Mouse (Mus musculus) CH12.LX (cell line): Measurements from ENCODE around the gene Fgfr2. TPM values are rescaled to one million over a fixed set of nuclear protein-coding genes. Genes with fewer than 3 reads are reported as not detected.
A peak's percentile ranks its signal among the peaks of the same experiment; 100 is the strongest.

ENCODE experiments used
- DNase-seq: peaks from one replicate; pipeline ENCODE4 v3.0.0-alpha.2; 2013; ENCODE audit errors: extremely low read depth
- H3K27ac ChIP-seq: 2 replicates; pipeline ENCODE4 v1.5.1; 2012; ENCODE audit warnings: low read depth, mild to moderate bottlenecking, control low read depth, moderate library complexity; ENCODE audit not compliant: insufficient read depth
- H3K27me3 ChIP-seq: replicated peaks from 2 replicates; pipeline ENCODE3; 2012; ENCODE audit warnings: inconsistent platforms
- H3K36me3 ChIP-seq, 2 experiments: replicated peaks in 1 of 2; 2 replicates each; pipeline versions ENCODE3 to v1.6.1; 2012; ENCODE audit warnings: inconsistent platforms in 1 of 2, low read length in 1 of 2, mild to moderate bottlenecking in 1 of 2, mixed read lengths in 1 of 2, moderate library complexity in 1 of 2; ENCODE audit not compliant: control insufficient read depth in 1 of 2, insufficient read depth in 1 of 2
- H3K4me1 ChIP-seq, 2 experiments: 2 replicates each; pipeline ENCODE4 v1.6.1; 2012; ENCODE audit warnings: inconsistent platforms in 1 of 2, moderate library complexity in 1 of 2; ENCODE audit not compliant: insufficient read depth in 2 of 2, control insufficient read depth in 1 of 2
- H3K4me2 ChIP-seq: 2 replicates; pipeline ENCODE4 v1.6.1; 2012; ENCODE audit warnings: low read depth, mild to moderate bottlenecking, control low read depth; ENCODE audit not compliant: poor library complexity, insufficient read depth, severe bottlenecking
- H3K4me3 ChIP-seq, 3 experiments: fragments of 150-350 bp in 1 of 3; sonication (generic) in 1 of 3; replicated peaks in 1 of 3; 2 replicates each; pipeline versions ENCODE3 to v1.5.1; 2011 to 2012; ENCODE audit warnings: low read depth in 2 of 3, low read length in 2 of 3, mild to moderate bottlenecking in 2 of 3, moderate library complexity in 2 of 3, control low read depth in 1 of 3, improper control_type of control experiment in 1 of 3, inconsistent platforms in 1 of 3, mixed read lengths in 1 of 3; ENCODE audit not compliant: poor library complexity in 1 of 3
- H3K79me2 ChIP-seq: replicated peaks from 2 replicates; pipeline ENCODE4 v1.6.1; 2012; ENCODE audit warnings: mild to moderate bottlenecking, moderate library complexity; ENCODE audit not compliant: control insufficient read depth, poor library complexity, insufficient read depth, severe bottlenecking; ENCODE audit errors: extremely low read depth
- H3K9ac ChIP-seq: 2 replicates; pipeline ENCODE4 v1.6.1; 2012; ENCODE audit warnings: low read depth, mild to moderate bottlenecking, control low read depth, moderate library complexity; ENCODE audit not compliant: insufficient read depth
- H3K9me3 ChIP-seq: replicated peaks from 2 replicates; pipeline ENCODE3; 2012; ENCODE audit warnings: low read length, inconsistent platforms, mixed read lengths
- BHLHE40 ChIP-seq: IDR thresholded peaks from 2 replicates; pipeline ENCODE4 v1.6.1; 2011; ENCODE audit warnings: mild to moderate bottlenecking, low read depth, low read length, improper control_type of control experiment
- CHD1 ChIP-seq: IDR thresholded peaks from 2 replicates; pipeline ENCODE4 v1.6.1; 2012; ENCODE audit warnings: low read depth, low read length, improper control_type of control experiment, inconsistent platforms
- CTCF ChIP-seq, 2 experiments: IDR thresholded peaks in 1 of 2; conservative IDR thresholded peaks in 1 of 2; 2 replicates each; pipeline ENCODE4 v1.5.1; 2011 to 2012; ENCODE audit warnings: low read depth in 2 of 2, low read length in 2 of 2, improper control_type of control experiment in 1 of 2, inconsistent platforms in 1 of 2, mild to moderate bottlenecking in 1 of 2, moderate library complexity in 1 of 2
- E2F4 ChIP-seq: IDR thresholded peaks from 2 replicates; pipeline ENCODE4 v1.6.1; 2011; ENCODE audit warnings: low read depth, low read length, improper control_type of control experiment; ENCODE audit not compliant: insufficient replicate concordance
- ELF1 ChIP-seq: IDR thresholded peaks from 2 replicates; pipeline ENCODE4 v1.6.1; 2014; ENCODE audit warnings: low read depth, mild to moderate bottlenecking, inconsistent platforms, low read length, improper control_type of control experiment
- EP300 ChIP-seq: IDR thresholded peaks from 2 replicates; pipeline ENCODE4 v1.6.1; 2011; ENCODE audit warnings: low read length, improper control_type of control experiment
- ETS1 ChIP-seq: conservative IDR thresholded peaks from 2 replicates; pipeline ENCODE4 v1.6.1; 2012; ENCODE audit warnings: low read depth, mild to moderate bottlenecking, inconsistent platforms, low read length, improper control_type of control experiment, moderate library complexity
- GABPA ChIP-seq: IDR thresholded peaks from 2 replicates; pipeline ENCODE4 v1.6.1; 2012; ENCODE audit warnings: low read depth, low read length, improper control_type of control experiment, inconsistent platforms; ENCODE audit not compliant: insufficient replicate concordance
- HCFC1 ChIP-seq: IDR thresholded peaks from 2 replicates; pipeline ENCODE4 v1.6.1; 2012; ENCODE audit warnings: low read depth, mild to moderate bottlenecking, inconsistent platforms, low read length, improper control_type of control experiment
- IRF4 ChIP-seq: IDR thresholded peaks from 2 replicates; pipeline ENCODE4 v1.6.1; 2014; ENCODE audit warnings: low read depth, mild to moderate bottlenecking, inconsistent platforms, low read length, improper control_type of control experiment
- JUN ChIP-seq: IDR thresholded peaks from 2 replicates; pipeline ENCODE4 v1.6.1; 2011; ENCODE audit warnings: low read depth, mild to moderate bottlenecking, low read length, improper control_type of control experiment, moderate library complexity; ENCODE audit not compliant: insufficient read depth
- JUND ChIP-seq: conservative IDR thresholded peaks from 2 replicates; pipeline ENCODE4 v1.6.1; 2011; ENCODE audit warnings: low read depth, low read length, improper control_type of control experiment
- KAT2A ChIP-seq: IDR thresholded peaks from 2 replicates; pipeline ENCODE4 v1.6.1; 2012; ENCODE audit warnings: low read length, improper control_type of control experiment, inconsistent platforms; ENCODE audit not compliant: insufficient replicate concordance
- MAFK ChIP-seq: IDR thresholded peaks from 2 replicates; pipeline ENCODE4 v1.6.1; 2011; ENCODE audit warnings: low read length, improper control_type of control experiment; ENCODE audit not compliant: insufficient replicate concordance
- MAX ChIP-seq: IDR thresholded peaks from 2 replicates; pipeline ENCODE4 v1.6.1; 2011; ENCODE audit warnings: low read length, improper control_type of control experiment
- MEF2A ChIP-seq: IDR thresholded peaks from 2 replicates; pipeline ENCODE4 v1.6.1; 2014; ENCODE audit warnings: low read depth, mild to moderate bottlenecking, inconsistent platforms, low read length, improper control_type of control experiment, borderline replicate concordance
- MXI1 ChIP-seq: IDR thresholded peaks from 2 replicates; pipeline ENCODE4 v1.6.1; 2011; ENCODE audit warnings: mild to moderate bottlenecking, low read depth, low read length, improper control_type of control experiment
- MYC ChIP-seq: IDR thresholded peaks from 2 replicates; pipeline ENCODE4 v1.6.1; 2011; ENCODE audit warnings: low read depth, mild to moderate bottlenecking, improper control_type of control experiment, low read length
- NRF1 ChIP-seq: IDR thresholded peaks from 2 replicates; pipeline ENCODE4 v1.6.1; 2014; ENCODE audit warnings: low read depth, mild to moderate bottlenecking, inconsistent platforms, low read length, improper control_type of control experiment, moderate library complexity
- PAX5 ChIP-seq: IDR thresholded peaks from 2 replicates; pipeline ENCODE4 v1.6.1; 2012; ENCODE audit warnings: low read length, inconsistent platforms, mixed read lengths
- POLR2AphosphoS2 ChIP-seq: IDR thresholded peaks from 2 replicates; pipeline ENCODE4 v1.6.1; 2011; ENCODE audit warnings: low read depth, low read length, improper control_type of control experiment
- RAD21 ChIP-seq: IDR thresholded peaks from 2 replicates; pipeline ENCODE4 v1.6.1; 2011; ENCODE audit warnings: low read depth, mild to moderate bottlenecking, low read length, improper control_type of control experiment, moderate library complexity
- RCOR1 ChIP-seq: conservative IDR thresholded peaks from 2 replicates; pipeline ENCODE4 v1.6.1; 2012; ENCODE audit warnings: low read depth, mild to moderate bottlenecking, inconsistent platforms, low read length, improper control_type of control experiment
- SIN3A ChIP-seq: IDR thresholded peaks from 2 replicates; pipeline ENCODE4 v1.6.1; 2012; ENCODE audit warnings: low read length, improper control_type of control experiment, inconsistent platforms
- TBP ChIP-seq: conservative IDR thresholded peaks from 2 replicates; pipeline ENCODE4 v1.6.1; 2011; ENCODE audit warnings: low read depth, low read length, improper control_type of control experiment
- TCF12 ChIP-seq: IDR thresholded peaks from 2 replicates; pipeline ENCODE4 v1.6.1; 2014; ENCODE audit warnings: low read depth, mild to moderate bottlenecking, inconsistent platforms, low read length, improper control_type of control experiment
- USF1 ChIP-seq: IDR thresholded peaks from 2 replicates; pipeline ENCODE4 v1.6.1; 2014; ENCODE audit warnings: low read depth, mild to moderate bottlenecking, inconsistent platforms, low read length, improper control_type of control experiment
- USF2 ChIP-seq: conservative IDR thresholded peaks from 2 replicates; pipeline ENCODE4 v1.6.1; 2011; ENCODE audit warnings: low read depth, low read length, improper control_type of control experiment
- ZC3H11A ChIP-seq: IDR thresholded peaks from 2 replicates; pipeline ENCODE4 v1.6.1; 2012; ENCODE audit warnings: low read depth, mild to moderate bottlenecking, inconsistent platforms, low read length, improper control_type of control experiment
- ZKSCAN1 ChIP-seq: IDR thresholded peaks from 2 replicates; pipeline ENCODE4 v1.6.1; 2012; ENCODE audit warnings: low read depth, inconsistent platforms, low read length, improper control_type of control experiment, borderline replicate concordance
- ZMIZ1 ChIP-seq: IDR thresholded peaks from 2 replicates; pipeline ENCODE4 v1.6.1; 2012; ENCODE audit warnings: low read depth, mild to moderate bottlenecking, inconsistent platforms, low read length, improper control_type of control experiment
- ZNF384 ChIP-seq: IDR thresholded peaks from 2 replicates; pipeline ENCODE4 v1.6.1; 2012; ENCODE audit warnings: low read depth, low read length, improper control_type of control experiment, inconsistent platforms
- dilution Hi-C: fragments of 300-500 bp; cut with MboI; formaldehyde crosslinking; loops from 2 replicates; pipeline ENCODE4 v1.14.3; 2020; ENCODE audit warnings: low sequenced_read_pairs; ENCODE audit not compliant: extremely low pct_unique_long_range_greater_than_20kb, extremely low pct_ligation_motif_present
- in situ Hi-C: fragments of 300-500 bp; cut with MboI; formaldehyde crosslinking; loops from 3 replicates; pipeline ENCODE4 v1.14.3; 2019; ENCODE audit warnings: low sequenced_read_pairs, low pct_ligation_motif_present, low pct_unique_long_range_greater_than_20kb, mixed read lengths
- polyA plus RNA-seq: library from polyadenylated mRNA; unstranded; fragments of >175 nt; gene quantifications from 2 replicates; pipeline ENCODE4 v1.2.1, GENCODE M21; 2012; ENCODE audit warnings: low read depth; ENCODE audit not compliant: insufficient read length
- total RNA-seq, 2 experiments: library from RNA; depleted of rRNA; stranded (reverse); fragments of 300-350 nt in 1 of 2; fragments of >200 nt in 1 of 2; gene quantifications; 2 replicates each; pipeline ENCODE4 v1.2.3; 2012 to 2014

The Fgfr2 gene
- total and polyA plus RNA-seq, 3 experiments = not detected

DNA sequence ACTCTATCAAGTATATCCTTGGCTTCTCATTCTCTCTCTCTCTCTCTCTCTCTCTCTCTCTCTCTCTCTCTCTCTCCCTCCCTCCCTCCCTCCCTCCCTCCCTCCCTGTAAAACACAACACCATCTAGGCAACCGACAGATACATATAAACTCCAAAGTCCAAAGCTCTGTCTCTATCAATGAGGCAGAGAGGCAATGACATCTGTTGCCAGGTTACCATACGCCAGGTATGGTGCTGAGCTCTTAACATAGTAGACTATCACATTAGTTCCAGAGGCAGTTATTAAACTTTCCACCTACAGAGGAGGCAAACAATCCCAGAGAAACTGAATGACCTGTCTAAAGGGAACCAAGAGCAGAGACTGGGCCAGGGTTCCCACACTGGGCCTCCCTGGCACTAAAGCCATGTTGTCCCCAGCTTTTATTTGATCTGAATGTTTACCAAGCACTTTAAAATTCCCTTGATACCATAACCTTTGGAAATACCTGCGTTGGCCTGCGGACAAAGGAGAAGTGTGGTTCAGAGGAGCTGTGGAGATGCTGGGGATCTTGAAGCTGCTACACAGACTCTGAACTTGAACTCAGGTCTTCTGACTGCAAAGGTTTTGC, 2268.4 kb downstream of the Fgfr2 start:
- no peak for DNase-seq
- H3K36me3 ChIP-seq = no peaks in the 10 kb centered on the region
- H3K4me2 ChIP-seq = no peak overlapping the region
- H3K9me3 ChIP-seq = no peaks in the 10 kb centered on the region
- in situ Hi-C loops (no loop called here), dilution Hi-C loops (no loop called here)
- TF ChIP-seq ZKSCAN1 (no peak), BHLHE40 (no peak), KAT2A (no peak), ZC3H11A (no peak), TCF12 (no peak), MXI1 (no peak), ETS1 (no peak), TBP (no peak), POLR2AphosphoS2 (no peak), PAX5 (no peak), RAD21 (no peak)
- H3K4me1 ChIP-seq = peaks cover 0 to 21% of the 10 kb centered on the region in 2 experiments; a peak in 2 of 4 replicates
- H3K27ac ChIP-seq = no peak overlapping the region
- H3K79me2 ChIP-seq = no peaks in the 10 kb centered on the region
- H3K4me3 ChIP-seq = no peak overlapping the region
- H3K9ac ChIP-seq = no peak overlapping the region
- H3K27me3 ChIP-seq = peaks cover 32% of the 10 kb centered on the region

DNA sequence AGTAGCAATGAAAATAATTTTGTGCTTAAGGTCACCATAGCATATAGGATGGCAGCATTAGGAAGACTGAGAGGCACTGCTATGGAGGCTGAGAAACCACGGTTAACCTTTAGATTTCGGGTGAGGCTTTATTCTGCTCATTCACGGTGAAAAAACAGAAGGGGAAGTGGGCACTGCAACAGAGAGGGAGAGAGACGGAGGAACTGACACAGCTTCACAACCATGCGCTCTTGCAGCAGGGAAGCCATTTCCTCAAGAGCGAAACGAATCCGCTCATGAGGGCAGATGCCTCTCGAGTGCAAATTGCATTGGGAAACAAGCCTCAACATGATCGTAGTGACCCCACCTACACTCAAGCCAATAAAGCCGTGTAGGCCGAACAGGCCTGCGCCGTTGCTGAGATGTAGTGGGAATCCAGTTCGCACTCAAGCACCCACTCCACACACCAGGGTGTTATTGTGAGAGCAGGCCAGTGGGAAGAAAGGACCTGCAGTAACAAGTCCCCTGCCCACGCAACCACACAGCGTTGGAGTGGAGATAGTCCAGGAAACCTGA, 2275.9 kb downstream of the Fgfr2 start:
- no peak overlapping the region for H3K4me2 ChIP-seq
- no peak overlapping the region for H3K27ac ChIP-seq
- peaks cover 9% of the 10 kb centered on the region for H3K27me3 ChIP-seq
- peak overlapping the region in 1 of 3 experiments; percentile 11 for H3K4me3 ChIP-seq
- peaks cover 8 to 9% of the 10 kb centered on the region in 2 experiments for H3K4me1 ChIP-seq
- in situ Hi-C loops (no loop called here), dilution Hi-C loops (no loop called here)
- H3K9me3 ChIP-seq = no peaks in the 10 kb centered on the region
- no peaks in the 10 kb centered on the region for H3K79me2 ChIP-seq
- no peak overlapping the region for H3K9ac ChIP-seq
- no peak for DNase-seq
- no peaks in the 10 kb centered on the region for H3K36me3 ChIP-seq
- TF ChIP-seq JUND = no peak
- TF ChIP-seq USF2 = no peak
- TF ChIP-seq HCFC1 = no peak
- TF ChIP-seq ELF1 = 0 out of 2 replicates have a peak, but pooled peaks have one; percentile 27
- TF ChIP-seq POLR2AphosphoS2 = no peak
- peak; percentile 60; the same call in 1 of the 2 replicates for TF ChIP-seq MYC
- no peak for TF ChIP-seq GABPA
- no peak for TF ChIP-seq USF1
- no peak for TF ChIP-seq NRF1
- no peak for TF ChIP-seq KAT2A
- TF ChIP-seq ETS1 = no peak
- TF ChIP-seq MAFK = no peak
- 0 out of 2 replicates have a peak, but pooled peaks have one; percentile 30 for TF ChIP-seq EP300
- TF ChIP-seq JUN = no peak
- TF ChIP-seq CTCF (conservative IDR thresholded peaks at IDR 0.05 in 1 of 2, IDR thresholded peaks at IDR 0.05 in 1 of 2; ENCODE audit: low read depth in 2 of 2, low read length in 2 of 2) = no peak
- TF ChIP-seq RCOR1 = no peak
- TF ChIP-seq ZMIZ1 = no peak
- no peak for TF ChIP-seq MEF2A
- TF ChIP-seq MAX = peak; percentile 71
- no peak for TF ChIP-seq CHD1
- TF ChIP-seq E2F4 = no peak
- no peak for TF ChIP-seq SIN3A
- TF ChIP-seq IRF4 = peak; percentile 49; the same call in 1 of the 2 replicates
- 0 out of 2 replicates have a peak, but pooled peaks have one; percentile 15 for TF ChIP-seq ZNF384
